Mouse (Mus musculus) embryo, embryonic 10.5 days (tissue): ENCODE data around the gene 1810055G02Rik.

Source experiments
- DNase-seq: peaks from one replicate; pipeline ENCODE4 v3.0.0-alpha.2; 2015; ENCODE audit warnings: low spot score

The 1810055G02Rik gene

DNA sequence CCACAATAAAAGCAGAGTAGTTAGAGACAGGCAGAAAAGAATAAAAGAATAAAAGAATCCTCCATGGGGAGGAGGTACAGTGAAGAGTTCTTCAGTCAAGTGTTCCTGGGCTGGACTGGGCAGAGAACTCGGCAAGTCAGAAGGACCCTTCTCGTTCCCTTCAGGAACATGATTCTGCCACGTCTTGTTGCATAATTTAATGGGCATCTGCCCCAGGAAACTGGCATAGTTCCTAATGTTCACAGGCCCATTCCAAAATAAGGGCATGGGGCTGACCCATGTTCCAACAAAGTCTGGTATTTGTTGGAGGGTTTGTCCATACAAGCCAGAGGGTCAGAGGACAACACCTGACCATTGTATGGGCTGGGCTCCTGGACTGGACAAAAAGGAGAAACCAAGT, 13.1 kb upstream of the 1810055G02Rik start:
- DNase-seq, result no peak

DNA sequence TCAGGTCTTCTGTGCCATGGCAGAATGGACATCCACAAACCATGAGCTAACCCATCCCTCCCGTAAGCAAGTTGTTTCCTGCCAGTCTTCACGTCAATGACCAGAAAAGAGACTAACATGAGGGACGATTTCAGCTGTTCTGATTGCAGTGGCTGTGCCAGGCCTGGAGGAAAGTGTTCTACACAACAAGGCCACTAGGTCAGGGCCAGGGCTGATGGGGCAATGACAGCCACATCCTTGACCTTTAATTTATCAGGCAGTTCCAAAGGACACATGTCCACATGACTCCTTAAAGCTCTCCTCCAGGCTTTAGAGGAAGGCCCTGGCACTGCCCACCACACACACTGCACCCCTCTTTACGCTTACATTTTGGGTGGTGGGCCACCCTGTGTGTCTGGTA, 12.6 kb upstream of the 1810055G02Rik start:
- DNase-seq, result no peak

DNA sequence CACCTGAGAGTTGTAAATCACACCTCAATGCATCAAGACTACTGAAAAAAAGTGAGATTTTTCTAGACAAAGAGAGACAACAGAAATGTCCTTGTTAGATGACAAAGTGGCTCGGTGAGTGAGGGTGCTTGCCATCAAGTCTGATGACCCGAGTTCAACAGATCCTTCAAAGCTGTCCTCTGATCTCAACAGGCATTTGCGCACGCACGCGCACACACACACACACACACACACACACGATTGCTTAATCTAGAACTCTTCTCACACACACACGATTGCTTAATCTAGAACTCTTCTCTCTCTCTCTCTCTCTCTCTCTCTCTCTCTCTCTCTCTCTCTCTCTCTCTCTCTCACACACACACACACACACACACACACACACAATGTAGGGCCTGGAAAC, 12.1 kb upstream of the 1810055G02Rik start:
- DNase-seq, result no peak

DNA sequence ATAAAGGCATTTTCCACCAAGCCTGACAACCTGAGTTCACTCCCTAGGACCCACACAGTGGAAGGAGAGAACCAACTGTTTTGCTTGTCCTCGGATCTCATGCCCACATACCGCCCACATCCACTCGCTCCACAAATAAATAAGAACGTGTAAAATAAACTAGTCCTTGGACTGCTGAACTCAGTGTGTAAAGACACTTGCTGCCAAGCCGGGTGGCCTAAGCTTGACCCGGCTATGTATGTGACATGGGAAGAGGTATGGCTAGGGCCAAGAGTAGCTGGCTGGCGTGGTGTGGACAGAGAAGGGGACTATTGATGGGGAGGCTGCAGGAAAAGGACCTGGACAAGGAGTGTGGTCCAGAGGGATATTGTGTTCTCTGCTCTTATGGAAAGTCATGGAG, 10.1 kb upstream of the 1810055G02Rik start:
- DNase-seq, result no peak

DNA sequence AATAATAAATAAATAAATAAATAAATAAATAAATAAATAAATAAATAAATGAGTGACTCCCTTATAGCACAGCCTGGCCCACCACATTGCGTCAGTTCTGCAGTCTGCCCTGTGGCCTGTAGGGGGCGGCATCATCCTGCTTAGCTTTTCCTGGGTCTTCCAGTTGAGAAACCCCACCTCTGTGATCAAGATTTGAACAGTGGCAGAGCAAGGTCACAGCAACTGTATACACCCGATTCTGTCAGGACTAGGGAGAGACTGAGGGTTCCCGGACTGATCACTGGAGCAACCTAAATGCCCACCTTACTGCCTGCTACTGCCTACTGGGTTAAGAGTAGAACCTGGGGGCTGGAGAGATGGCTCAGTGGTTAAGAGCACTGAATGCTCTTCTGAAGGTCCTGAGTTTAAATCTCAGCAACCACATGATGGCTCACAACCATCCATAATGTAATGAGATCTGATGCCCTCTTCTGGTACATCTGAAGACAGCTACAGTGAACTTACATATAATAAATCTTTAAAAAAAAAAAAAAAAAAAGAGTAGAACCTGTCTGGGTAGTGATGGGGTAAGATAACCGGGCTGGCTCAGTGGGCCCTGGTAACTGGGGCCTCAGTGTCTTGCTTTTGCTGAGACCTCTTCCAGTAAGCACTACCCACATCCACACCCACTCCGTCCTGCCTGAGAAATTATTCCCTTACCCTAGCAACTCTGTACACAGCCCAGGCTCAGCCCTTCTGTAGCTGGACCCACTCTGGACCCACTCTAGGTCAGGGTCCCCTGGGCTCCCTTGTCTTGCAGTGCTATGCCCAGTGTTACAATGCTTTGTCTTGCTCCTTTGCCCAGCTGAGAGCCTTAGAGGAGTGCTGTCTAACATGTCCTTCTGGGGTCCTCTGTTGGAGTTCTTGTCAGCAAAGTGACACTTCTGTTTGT, 8.3 kb upstream of the 1810055G02Rik start:
- peak; percentile 89 for DNase-seq

DNA sequence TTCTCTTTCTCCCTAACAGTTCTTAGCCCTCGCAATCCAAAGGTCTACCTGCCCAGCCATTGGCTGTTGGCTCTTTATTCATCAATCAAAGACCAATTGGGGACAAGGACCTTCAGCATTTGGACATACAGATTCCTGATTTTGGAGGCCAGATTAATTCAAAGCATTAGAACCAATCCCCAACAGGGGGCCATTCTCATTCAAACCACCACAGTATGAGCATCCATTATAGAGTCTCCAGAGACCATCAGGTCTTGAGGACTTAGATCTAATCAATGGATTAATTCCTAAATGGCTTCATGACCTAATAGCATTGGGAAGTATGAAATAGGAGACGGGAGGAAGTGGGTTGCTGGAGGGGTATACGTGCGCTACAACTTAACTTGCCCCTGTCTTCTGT, 5.6 kb upstream of the 1810055G02Rik start:
- DNase-seq, result no peak

DNA sequence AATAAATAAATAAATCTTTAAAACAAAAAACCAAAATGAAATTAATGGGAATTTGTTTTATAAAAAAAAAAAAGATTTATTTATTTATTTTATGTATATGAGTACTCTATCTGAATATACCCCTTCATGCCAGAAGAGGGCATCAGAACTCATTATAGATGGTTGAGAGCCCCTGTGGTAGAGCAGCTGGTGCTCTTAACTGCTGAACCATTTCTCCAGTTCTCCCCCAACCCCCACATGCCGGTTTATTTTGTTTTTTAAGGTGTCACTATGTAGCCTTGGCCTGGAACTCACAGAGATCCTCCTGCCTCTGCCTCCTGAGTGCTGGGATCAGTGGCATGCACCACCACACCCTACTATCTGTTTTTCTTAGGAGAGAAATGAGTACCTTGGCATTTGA, 1.8 kb upstream of the 1810055G02Rik start:
- no peak for DNase-seq

DNA sequence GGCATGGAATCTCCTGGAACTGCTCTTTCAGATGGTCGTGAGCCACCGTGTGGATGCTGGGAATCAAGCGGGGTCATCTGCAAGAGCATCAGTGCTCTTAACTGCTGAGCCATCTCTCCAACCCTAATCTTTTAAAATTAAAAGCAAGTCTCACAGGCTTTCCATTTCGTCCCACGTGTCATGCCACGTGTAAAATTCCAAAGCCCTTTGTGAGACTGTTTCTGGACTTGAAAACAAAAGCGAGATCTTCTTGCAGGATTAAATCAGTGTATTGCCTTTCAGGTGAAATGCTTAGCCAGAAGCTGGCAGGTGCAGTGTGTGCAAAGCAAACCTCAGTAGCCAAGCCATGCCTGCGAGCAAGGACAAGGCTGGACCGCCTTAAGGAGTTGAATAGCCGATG, 540 bp upstream of the 1810055G02Rik start:
- no peak for DNase-seq

DNA sequence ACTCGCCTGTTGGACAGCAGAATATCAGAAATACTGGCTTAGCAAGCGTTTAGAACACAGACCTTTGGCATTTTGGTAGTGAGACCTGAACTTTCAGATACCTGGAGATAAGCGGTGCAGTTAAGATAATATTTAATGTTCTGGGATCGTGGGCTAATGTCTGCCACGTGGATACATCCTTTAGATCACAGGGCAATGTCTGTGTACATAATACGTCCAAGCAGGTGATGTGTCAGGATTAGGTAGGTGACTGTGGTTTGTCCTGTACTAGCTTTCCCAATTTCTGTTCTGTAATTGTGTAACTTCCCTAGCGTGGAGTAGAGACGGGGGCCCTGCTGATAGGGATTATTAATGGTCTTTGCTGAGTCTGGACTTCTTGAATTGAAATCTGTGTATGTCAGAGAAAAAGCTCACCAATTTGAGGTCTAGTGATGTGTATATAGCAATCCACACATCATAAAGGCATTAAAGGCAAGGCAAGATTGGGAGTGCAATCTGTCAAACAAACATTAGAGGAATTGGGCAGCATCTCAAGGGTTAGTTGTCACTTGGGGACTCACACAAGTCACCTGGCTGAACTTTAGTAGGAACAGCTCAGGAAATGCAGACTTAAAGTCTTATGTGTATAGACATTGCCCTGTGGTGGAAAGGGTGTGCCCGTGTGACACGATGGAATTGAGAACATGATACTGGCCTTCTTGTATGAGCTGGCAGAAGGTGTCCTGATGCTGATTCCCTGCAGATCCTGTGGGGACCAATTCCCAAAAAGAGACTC, 1.1 kb downstream of the 1810055G02Rik start:
- no peak for DNase-seq

DNA sequence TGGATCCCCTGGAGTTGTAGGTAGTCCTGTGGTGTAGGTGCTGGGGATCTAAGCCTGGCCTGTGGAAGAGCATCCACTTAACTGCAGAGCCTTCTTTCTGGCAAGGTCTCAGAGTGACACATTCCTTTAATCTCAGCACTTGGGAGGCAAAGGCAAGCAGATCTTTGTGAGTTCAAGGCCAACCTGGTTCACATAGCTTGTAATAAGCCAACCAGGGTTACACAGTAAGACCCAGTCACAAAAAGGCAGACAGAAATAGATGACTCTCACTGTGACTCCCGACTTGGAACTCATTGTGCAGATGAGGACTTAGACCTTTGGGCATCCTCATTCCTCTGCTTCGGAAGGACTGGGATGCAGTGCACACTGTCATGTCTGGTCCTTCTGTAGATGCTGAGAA, 2.3 kb downstream of the 1810055G02Rik start:
- DNase-seq, result no peak

DNA sequence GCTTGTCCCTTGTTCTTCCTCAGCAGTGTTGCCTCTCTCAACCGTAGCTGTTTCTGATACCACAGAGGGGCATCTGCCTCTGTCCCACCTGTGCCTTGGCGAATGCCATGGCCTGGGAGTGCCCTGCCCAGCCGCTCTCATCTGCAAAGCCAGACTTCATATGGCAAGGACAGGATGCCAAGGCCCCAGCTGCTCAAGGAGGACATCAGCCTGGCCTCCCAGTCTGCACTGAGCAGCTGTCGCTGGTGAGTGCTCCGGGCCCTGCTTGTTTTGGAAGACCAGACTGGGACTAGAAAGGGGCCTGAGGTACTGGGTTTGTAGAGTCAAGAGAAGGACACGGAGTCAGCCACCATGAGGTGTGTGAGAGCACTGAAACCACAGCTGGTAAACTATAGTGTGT, 6.3 kb downstream of the 1810055G02Rik start:
- DNase-seq, result no peak

DNA sequence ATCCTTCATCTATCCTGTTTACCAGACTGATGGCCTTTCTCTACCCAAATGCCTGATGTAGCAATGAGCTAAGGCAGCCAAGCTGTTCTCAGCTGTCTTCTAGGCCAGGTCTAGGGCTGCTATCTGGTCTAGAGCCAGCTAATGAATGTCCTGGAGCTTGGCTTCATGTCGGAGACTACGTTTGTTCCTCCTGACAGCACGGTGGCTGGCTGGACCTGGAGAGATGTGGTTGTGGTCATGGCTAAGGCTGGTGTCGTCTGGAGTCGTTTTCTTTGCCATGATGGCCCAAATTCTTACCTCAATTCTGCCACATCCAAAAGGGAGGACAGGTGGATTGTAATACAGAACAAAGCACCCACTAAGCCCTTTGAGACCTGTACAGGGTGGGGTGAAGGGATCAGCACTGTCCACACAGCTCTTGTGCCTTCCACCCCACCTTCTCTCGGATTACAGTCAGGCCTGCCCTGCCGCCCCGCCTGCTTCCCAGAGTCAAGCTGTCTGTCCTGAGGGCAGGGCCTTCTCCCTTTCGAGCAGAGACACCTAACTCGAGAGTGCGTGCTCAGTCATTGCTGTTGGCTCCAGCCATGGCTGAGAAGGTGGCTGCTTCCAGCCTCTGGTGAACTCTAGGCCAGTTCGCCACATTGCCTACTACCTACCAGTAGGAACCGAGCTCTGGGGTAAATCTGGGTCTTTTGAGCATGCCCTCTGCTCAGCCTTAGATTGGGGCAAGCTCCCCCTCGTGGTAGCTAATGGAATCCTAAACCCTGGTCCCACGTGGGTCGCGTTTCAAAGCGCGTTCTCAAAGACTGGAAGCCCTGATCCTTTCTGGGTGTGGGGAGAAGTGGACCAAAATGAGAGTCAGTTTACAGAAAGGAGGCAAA, 10.6 kb downstream of the 1810055G02Rik start:
- DNase-seq, result peak; percentile 81

DNA sequence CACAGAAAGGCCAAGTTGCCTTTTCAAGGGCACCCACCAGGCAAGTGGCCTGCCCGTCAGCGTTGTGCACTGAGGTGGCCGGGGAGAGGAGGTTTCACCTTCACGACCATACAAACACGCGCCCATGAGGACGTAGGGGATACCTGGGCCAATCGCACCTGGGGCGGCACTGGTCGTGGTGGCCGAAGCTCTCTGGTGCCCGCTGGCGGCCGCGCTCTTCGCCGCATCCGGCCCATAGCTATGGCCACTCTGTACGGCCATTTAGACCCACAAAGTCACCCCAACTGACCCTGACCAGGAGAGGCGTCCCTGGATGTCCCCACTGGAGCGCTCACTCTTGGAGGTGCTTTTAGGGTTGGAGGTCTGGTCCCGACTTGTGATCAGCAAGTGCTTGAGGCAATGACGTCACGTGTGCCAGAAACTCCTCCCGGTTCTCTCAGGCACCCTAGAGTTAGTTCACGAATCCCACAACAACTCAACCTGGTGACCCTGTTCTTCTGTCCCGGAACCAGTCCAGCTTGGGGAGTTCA, 11.3 kb downstream of the 1810055G02Rik start:
- DNase-seq, result peak; percentile 65

DNA sequence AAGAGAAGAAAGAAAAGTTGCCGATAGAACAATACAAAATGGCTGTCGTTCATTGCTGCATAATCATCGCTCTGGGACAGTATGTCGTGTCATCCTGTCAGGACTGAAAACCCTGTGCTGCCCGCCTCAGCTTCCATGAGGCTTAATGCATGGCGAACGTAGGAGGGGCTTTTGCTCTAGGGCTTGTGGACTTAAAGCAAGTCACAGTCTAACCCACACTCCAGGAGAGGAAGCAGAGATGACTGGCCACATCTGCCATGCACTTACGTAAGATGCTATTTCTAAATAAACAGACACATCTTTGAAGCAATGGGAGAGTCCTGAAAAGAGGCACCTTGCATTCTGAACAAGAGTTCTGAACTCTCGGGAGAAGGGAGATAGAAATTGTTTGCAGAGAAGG, 15.1 kb downstream of the 1810055G02Rik start:
- DNase-seq, result no peak

DNA sequence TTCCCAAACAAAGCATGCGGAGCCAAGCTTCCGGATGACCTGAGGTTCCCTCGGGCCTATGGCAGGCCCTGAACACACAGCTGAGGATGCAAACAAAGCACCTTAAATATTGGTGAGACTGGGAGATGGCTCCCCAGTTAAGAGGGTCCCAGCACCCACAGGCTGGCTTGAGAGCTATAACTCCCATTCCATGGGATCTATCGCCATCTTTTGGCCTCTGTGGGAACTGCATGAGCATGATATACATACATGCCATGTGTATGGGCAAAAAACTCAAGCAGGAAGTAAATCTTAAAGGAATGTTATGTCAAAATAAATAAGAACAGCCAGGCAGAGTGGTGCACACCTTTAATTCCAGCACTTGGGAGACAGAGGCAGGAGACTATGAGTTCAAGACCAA, 15.8 kb downstream of the 1810055G02Rik start:
- DNase-seq, result peak; percentile 63

DNA sequence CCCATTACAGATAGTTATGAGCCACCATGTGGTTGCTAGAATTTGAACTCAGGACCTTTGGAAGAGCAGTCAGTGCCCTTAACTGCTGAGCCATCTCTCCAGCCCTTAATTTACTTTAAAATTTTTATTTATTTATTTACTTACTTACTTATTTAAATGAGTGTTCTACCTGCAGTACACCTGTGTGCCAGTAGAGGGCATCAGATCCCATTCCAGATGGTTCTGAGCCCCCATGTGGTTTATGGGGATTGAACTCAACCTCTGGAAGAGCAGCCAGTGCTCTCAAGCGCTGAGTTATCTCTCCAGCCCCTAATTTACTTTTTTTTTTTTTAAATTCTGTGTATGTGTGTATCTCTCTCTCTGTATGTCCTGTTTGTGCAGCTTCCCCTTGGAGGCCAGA, 16.7 kb downstream of the 1810055G02Rik start:
- DNase-seq, result peak; percentile 84

DNA sequence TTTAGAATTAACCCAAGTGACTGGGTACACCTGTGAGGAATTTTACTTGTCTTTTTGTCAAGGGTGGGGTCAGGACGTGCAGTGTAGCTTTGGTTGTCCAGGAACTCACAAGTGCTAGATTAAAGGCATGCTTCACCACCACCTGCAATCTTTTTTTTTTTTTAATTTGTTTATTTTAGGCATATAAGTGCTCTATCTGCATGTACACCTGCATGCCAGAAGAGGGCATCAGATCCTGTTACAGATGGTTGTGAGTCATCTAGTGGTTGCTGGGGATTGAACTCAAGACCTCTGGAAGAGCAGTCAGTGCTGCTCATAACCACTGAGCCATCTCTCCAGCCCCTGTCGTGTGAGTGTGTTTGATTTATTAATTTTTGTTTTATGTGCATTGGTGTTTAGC, 20.8 kb downstream of the 1810055G02Rik start:
- DNase-seq, result no peak

DNA sequence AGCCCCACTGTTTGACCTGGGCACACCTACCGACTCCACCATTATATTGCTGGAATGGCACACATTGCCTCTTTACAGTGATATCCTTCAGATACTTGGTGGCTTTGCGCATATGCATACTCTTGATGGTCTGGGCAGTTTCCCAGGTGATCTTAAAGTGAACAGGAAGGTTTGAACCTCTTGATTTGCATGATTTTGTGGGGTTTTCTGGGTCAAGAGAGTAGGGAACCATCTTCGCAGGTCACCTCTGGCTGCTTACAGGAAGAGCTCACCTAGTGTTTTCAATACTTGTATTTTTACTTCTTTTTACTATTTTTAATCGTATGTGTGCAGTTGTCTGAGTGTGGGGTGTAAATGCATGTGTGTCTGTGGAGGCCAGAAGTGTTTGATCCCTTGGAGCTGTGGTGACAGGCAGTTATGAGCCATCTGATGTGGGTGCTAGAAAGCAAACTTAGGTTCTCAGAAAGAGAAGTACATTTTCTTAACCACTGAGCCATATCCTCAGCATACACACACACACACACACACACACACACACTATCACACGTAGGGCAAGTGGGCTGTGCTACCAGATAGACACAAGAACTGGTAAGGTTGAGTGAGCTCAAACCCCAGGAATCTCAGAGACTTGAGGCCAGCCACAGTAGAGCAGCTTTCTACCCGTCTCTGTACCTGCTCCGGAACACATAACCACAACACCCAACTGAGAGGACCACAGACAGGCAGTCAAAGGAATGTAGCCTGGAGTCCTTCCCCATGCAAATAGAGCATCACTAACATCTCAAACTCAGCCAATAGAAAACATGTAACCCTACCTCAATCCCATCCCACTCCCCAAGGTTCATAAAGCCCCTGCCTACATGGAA, 22.9 kb downstream of the 1810055G02Rik start:
- no peak for DNase-seq

DNA sequence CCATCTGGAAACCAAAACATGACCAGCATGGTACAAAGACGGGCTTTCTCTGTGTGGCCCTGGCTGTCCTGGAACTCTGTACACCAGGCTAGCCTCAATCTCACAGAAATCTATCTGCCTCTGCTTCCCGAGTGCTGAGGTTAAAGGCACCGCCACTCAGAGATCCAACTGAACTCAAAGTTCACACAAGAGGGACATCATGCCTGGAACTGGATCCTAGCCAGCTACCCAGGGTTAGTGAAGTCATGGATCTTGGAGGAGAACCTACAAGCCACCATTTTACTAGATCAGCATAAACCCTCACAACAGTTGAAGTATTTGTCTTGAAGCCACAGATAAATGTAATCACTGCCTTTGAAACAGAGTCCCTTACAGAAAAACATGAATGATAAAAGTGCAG, 27.9 kb downstream of the 1810055G02Rik start:
- no peak for DNase-seq

DNA sequence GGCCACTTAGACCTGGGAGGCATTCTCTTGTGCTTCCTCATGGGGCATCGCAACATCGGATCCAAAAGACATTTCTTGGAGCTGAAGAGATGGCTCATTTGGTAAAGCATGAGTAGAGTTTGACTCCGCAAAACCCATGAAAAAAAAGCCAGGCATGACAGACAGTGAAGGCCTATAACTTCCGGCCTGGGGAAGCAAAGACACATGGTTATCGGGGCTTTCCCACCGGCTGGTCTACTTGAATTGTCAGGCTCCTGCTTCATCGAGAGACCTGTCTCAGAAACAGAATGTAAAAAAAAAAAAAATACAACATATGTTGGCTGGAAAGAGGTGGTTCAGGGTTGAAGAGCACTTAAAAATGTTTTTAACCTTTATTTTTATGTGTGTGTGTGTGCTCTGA, 31.6 kb downstream of the 1810055G02Rik start:
- DNase-seq, result no peak

DNA sequence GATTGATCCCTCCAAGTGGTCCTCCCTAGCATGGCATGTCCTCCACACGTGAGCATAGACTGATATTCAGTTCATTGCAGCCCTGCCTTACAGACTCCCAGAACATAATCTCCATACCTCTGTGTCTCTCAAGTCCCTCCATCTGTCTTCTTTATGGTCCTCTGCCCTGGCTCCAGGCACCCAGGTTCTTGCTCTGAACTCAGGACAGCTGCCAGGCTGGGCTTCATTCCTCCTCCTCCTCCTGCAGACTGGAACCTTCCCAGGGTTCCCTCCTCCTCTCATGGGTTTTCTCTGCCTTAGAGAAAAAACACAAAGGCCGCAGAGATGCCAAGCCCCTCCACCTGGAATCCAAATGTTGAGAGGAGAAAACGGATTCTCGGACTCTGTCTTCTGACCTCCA, 34.6 kb downstream of the 1810055G02Rik start:
- peak; percentile 8 for DNase-seq
